Mouse (Mus musculus): ENCODE data around the gene Usp44.

DNA sequence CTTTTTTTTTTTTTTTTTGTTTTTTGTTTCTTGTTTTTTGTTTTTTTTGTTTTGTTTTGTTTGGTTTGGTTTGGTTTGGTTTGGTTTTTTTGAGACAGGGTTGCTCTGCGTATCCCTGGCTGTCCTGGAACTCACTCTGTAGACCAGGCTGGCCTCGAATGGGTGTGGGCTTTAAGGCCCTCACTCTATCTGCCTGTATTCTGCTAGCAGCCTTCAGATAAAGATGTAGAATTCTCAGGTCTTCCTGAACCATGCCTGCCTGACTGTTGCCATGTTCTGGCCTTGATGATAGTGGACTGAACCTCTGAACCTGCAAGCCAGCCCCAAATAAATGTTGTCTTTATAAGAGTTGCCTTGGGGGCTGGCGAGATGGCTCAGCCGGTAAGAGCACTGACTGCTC, 61.2 kb downstream of the Usp44 start:
- TF ChIP-seq CTCF (IDR thresholded peaks at IDR 0.05; ENCODE audit: low read depth) (no peak), EP300 (IDR thresholded peaks at IDR 0.05; ENCODE audit: low read depth) (no peak)
